Mouse (Mus musculus) adipocyte (in vitro differentiated cells): ENCODE measurements around the gene 4933402D24Rik.

ENCODE experiments used
- DNase-seq: peaks from one replicate; pipeline ENCODE4 v3.0.0-alpha.2; 2016; ENCODE audit warnings: low spot score

Gene 4933402D24Rik

GRCm38 (mm10) chr1:63769167-63769566 is at the start of gene 4933402D24Rik:
Gene 4933402D24Rik, minus strand, starts transcription at chr1:63769267.
- DNase-seq: no peak

- DNase-seq: no peak
These were observed 39.5 kb upstream of the 4933402D24Rik start for GRCm38 (mm10) chr1:63808584-63808983.

- no peak for DNase-seq
These were observed 36.0 kb upstream of the 4933402D24Rik start for GRCm38 (mm10) chr1:63805095-63805494.

- peak; percentile 58 for DNase-seq
These were observed 25.3 kb upstream of the 4933402D24Rik start for GRCm38 (mm10) chr1:63794326-63794725.

GRCm38 (mm10) chr1:63776902-63777630 is 8.0 kb upstream of the 4933402D24Rik start:
- DNase-seq: no peak

- peak; percentile 28 for DNase-seq
These were observed 7.3 kb upstream of the 4933402D24Rik start for GRCm38 (mm10) chr1:63776396-63776795.

- no peak for DNase-seq
These were observed 1.2 kb upstream of the 4933402D24Rik start for GRCm38 (mm10) chr1:63770309-63770708.

GRCm38 (mm10) chr1:63768112-63768511 is 955 bp downstream of the 4933402D24Rik start:
- peak; percentile 43 for DNase-seq

GRCm38 (mm10) chr1:63764395-63764794 is 4.7 kb downstream of the 4933402D24Rik start:
- DNase-seq: no peak

GRCm38 (mm10) chr1:63763881-63764386 is 5.1 kb downstream of the 4933402D24Rik start:
- no peak for DNase-seq

- DNase-seq: peak; percentile 70
These were observed 5.8 kb downstream of the 4933402D24Rik start for GRCm38 (mm10) chr1:63763212-63763694.

GRCm38 (mm10) chr1:63756005-63756404 is 13.1 kb downstream of the 4933402D24Rik start:
- no peak for DNase-seq

GRCm38 (mm10) chr1:63730240-63730771 is 38.8 kb downstream of the 4933402D24Rik start, which contains the start of the genes Mdh1b and Fastkd2:
Gene Mdh1b, minus strand, starts transcription at chr1:63730318.
Gene Fastkd2, plus strand, starts transcription at chr1:63730614.
- peak; percentile 93 for DNase-seq

GRCm38 (mm10) chr1:63729796-63730195 is 39.3 kb downstream of the 4933402D24Rik start:
- no peak for DNase-seq

- DNase-seq: no peak
These were observed 48.9 kb downstream of the 4933402D24Rik start for GRCm38 (mm10) chr1:63720161-63720560.

- DNase-seq: peak; percentile 78
These were observed 60.2 kb downstream of the 4933402D24Rik start for GRCm38 (mm10) chr1:63708876-63709275.

GRCm38 (mm10) chr1:63705733-63706132 is 63.3 kb downstream of the 4933402D24Rik start:
- peak; percentile 36 for DNase-seq
